Mouse (Mus musculus) testis, adult 2 months (tissue): ENCODE results near the gene Txnrd1.

Experiments used
- CTCF ChIP-seq: fragments of 200-500 bp; IDR thresholded peaks from 2 replicates; pipeline ENCODE4 v1.5.1; 2012; ENCODE audit warnings: low read depth, mild to moderate bottlenecking, inconsistent platforms, low read length, moderate library complexity; ENCODE audit not compliant: control insufficient read depth, insufficient read depth, insufficient replicate concordance
- POLR2A ChIP-seq: fragments of 200-500 bp; IDR thresholded peaks from 2 replicates; pipeline ENCODE4 v1.6.1; 2012; ENCODE audit warnings: low read depth, mild to moderate bottlenecking, inconsistent platforms, low read length, moderate library complexity; ENCODE audit not compliant: control insufficient read depth

DNA sequence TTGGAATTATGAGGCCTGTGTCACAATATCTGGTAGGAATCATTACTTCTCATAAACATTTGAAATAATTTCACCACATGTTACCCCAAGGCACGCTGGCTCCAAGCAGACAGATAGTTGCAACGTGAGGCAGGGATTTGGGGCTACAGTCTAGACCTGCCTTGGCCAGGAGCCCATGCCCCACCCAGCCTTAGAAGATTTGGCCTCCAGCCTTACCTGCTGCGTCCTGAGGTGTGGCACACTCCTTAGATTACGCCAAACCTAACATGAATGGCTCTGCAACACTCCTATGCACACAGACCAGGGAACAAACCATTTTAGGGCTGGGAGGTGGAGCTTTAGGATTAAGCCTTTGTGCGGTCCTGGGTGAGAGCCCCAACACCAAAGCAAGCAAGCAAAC is 33.7 kb upstream of the Txnrd1 start:
- TF ChIP-seq CTCF (no peak), POLR2A (no peak)
